In genomic region chr8:93011439-93011838, GRCm38 (mm10) we compare ENCODE assay signal across 7 mouse cellular contexts. TPM values are rescaled to one million over a fixed set of nuclear protein-coding genes. Genes with fewer than 3 reads are reported as not detected.
DNase-seq lines count a peak whose midpoint lies in the region; ATAC-seq lines count a peak whose summit lies in the region.

No protein-coding gene starts in this region.

- WGBS in midbrain, embryonic 11.5 days = 10% methylated on average over 9 of the region's 9 CpGs

- H3K4me1 ChIP-seq in midbrain, embryonic 11.5 days (ENCODE audit: control insufficient read depth, insufficient read depth, low read length) = no peaks in the 10 kb centered on the region

- no peak overlapping the region for H3K4me3 ChIP-seq in midbrain, embryonic 11.5 days (ENCODE audit: low read depth, low read length)

- ATAC-seq in midbrain, embryonic 11.5 days (ENCODE audit: low FRiP score) = peak; percentile 82

- no peaks in the 10 kb centered on the region for H3K36me3 ChIP-seq in midbrain, embryonic 11.5 days (ENCODE audit: control insufficient read depth, insufficient read depth, low read length)

- no peak overlapping the region for H3K9ac ChIP-seq in midbrain, embryonic 11.5 days (ENCODE audit: low read length)

- no peaks in the 10 kb centered on the region for H3K9me3 ChIP-seq in midbrain, embryonic 11.5 days (ENCODE audit: control insufficient read depth, low read length)

- H3K27me3 ChIP-seq in midbrain, embryonic 11.5 days (ENCODE audit: control insufficient read depth, insufficient read depth, low read length) = no peaks in the 10 kb centered on the region

- no peak overlapping the region for H3K27ac ChIP-seq in midbrain, embryonic 11.5 days (ENCODE audit: low read depth, low read length)

- H3K4me2 ChIP-seq in midbrain, embryonic 11.5 days = no peak overlapping the region

- peak; percentile 73 for DNase-seq in ZHBTc4 (ENCODE audit: low read depth, low spot score)
- DNase-seq in cerebellum, postnatal 10 days = peak; percentile 94 to 97
- peak; percentile 88 to 89 for DNase-seq in frontal cortex, postnatal 36 days (ENCODE audit: low spot score in 2 of 2)
- peak; percentile 12 for DNase-seq in hindlimb bud, embryonic 11.5 days (ENCODE audit: extremely low spot score, low read depth, low spot score)
- DNase-seq in left cerebral cortex, adult 8-10 months (ENCODE audit: low spot score in 2 of 2) = peak; percentile 48 to 86
- peak; percentile 99 for DNase-seq in midbrain, embryonic 11.5 days (ENCODE audit: low spot score, missing footprints)
- peak; percentile 98 for DNase-seq in right cerebral cortex, postnatal 4 days

RNA-seq across cellular contexts. Expression of gene Ces1a, which starts 36.6 kb away (rescaled TPM):
- total RNA-seq in left cerebral cortex, adult 8-10 months (2022) = under 1 TPM in 1 of 4 experiments, not detected in 3; 0.41 TPM
- polyA plus RNA-seq in midbrain, embryonic 11.5 days (2014; fragmentation: Nextera tagmentation; extraction: Ambion mirVana) = not detected in 2 replicates

RNA-seq across cellular contexts. Expression of gene Slc6a2, which starts 51.6 kb away (rescaled TPM):
- total RNA-seq in left cerebral cortex, adult 8-10 months (2022) = under 1 TPM; 0.11 to 0.27 (median 0.20) TPM
- polyA plus RNA-seq in midbrain, embryonic 11.5 days (2014; fragmentation: Nextera tagmentation; extraction: Ambion mirVana) = 0.03 TPM in 1 of 2 replicates, not detected in the other

Comparison
In these comparisons a context has a peak if more than half of its experiments do, and no peak if none do; other contexts are left out.
1. DNase-seq: peak in every context shown above with its lines; median percentile 99 in midbrain, embryonic 11.5 days; 98 in right cerebral cortex, postnatal 4 days; 96 in cerebellum, postnatal 10 days; 88 in frontal cortex, postnatal 36 days; 73 in ZHBTc4; 67 in left cerebral cortex, adult 8-10 months; 12 in hindlimb bud, embryonic 11.5 days.